Mouse (Mus musculus) MEL (cell line): Measurements from ENCODE around the gene Fcmr. TPM values are rescaled to one million over a fixed set of nuclear protein-coding genes. Genes with fewer than 3 reads are reported as not detected.

Source experiments
- DNase-seq: peaks from one replicate; pipeline ENCODE4 v3.0.0; 2011; ENCODE audit warnings: low read depth, low spot score
- H3K27ac ChIP-seq: 2 replicates; pipeline ENCODE4 v1.5.1; 2012; ENCODE audit warnings: low read depth, mild to moderate bottlenecking, control low read depth, low read length, moderate library complexity; ENCODE audit not compliant: control insufficient read depth
- H3K27me3 ChIP-seq, 2 experiments: fragments of 150-350 bp in 1 of 2; sonication (generic) in 1 of 2; 2 replicates each; pipeline ENCODE4 v1.6.1; 2012; ENCODE audit warnings: low read length in 2 of 2, mild to moderate bottlenecking in 2 of 2, improper control_type of control experiment in 1 of 2, moderate library complexity in 1 of 2; ENCODE audit not compliant: insufficient read depth in 2 of 2, control insufficient read depth in 1 of 2
- H3K36me3 ChIP-seq, 2 experiments: 2 replicates each; pipeline ENCODE4 v1.6.1; 2012 to 2014; ENCODE audit warnings: low read length in 2 of 2, improper control_type of control experiment in 1 of 2, inconsistent platforms in 1 of 2, mild to moderate bottlenecking in 1 of 2; ENCODE audit not compliant: insufficient read depth in 2 of 2, control insufficient read depth in 1 of 2
- H3K4me1 ChIP-seq, 2 experiments: fragments of 150-350 bp in 1 of 2; sonication (generic) in 1 of 2; 2 replicates each; pipeline ENCODE4 v1.6.1; 2012; ENCODE audit warnings: low read length in 2 of 2, improper control_type of control experiment in 1 of 2, mild to moderate bottlenecking in 1 of 2; ENCODE audit not compliant: insufficient read depth in 2 of 2, control insufficient read depth in 1 of 2
- H3K4me3 ChIP-seq, 2 experiments: fragments of 150-350 bp in 1 of 2; sonication (generic) in 1 of 2; 2 replicates each; pipeline ENCODE4 v1.5.1; 2012; ENCODE audit warnings: low read depth in 2 of 2, low read length in 2 of 2, mild to moderate bottlenecking in 2 of 2, moderate library complexity in 2 of 2, control low read depth in 1 of 2, improper control_type of control experiment in 1 of 2; ENCODE audit not compliant: control insufficient read depth in 1 of 2, insufficient read depth in 1 of 2
- H3K79me2 ChIP-seq: 2 replicates; pipeline ENCODE4 v1.6.1; 2012; ENCODE audit warnings: mild to moderate bottlenecking, low read length, moderate library complexity; ENCODE audit not compliant: control insufficient read depth, poor library complexity, insufficient read depth
- H3K9ac ChIP-seq: 2 replicates; pipeline ENCODE4 v1.6.1; 2012; ENCODE audit warnings: low read depth, mild to moderate bottlenecking, control low read depth, low read length, moderate library complexity; ENCODE audit not compliant: control insufficient read depth, poor library complexity, severe bottlenecking
- H3K9me3 ChIP-seq: fragments of 150-350 bp; sonication (generic); replicated peaks from 2 replicates; pipeline ENCODE4 v1.6.1; 2012; ENCODE audit warnings: mild to moderate bottlenecking, low read length, improper control_type of control experiment, moderate library complexity; ENCODE audit not compliant: insufficient read depth
- CHD1 ChIP-seq: IDR thresholded peaks from 2 replicates; pipeline ENCODE4 v1.6.1; 2012; ENCODE audit warnings: low read depth, mild to moderate bottlenecking, inconsistent platforms, low read length, improper control_type of control experiment
- CHD2 ChIP-seq: IDR thresholded peaks from 2 replicates; pipeline ENCODE4 v1.6.1; 2011; ENCODE audit warnings: low read length, improper control_type of control experiment
- CTCF ChIP-seq, 3 experiments: IDR thresholded peaks in 2 of 3; conservative IDR thresholded peaks in 1 of 3; 2 replicates each; pipeline ENCODE4 v1.5.1; 2011 to 2012; ENCODE audit warnings: low read length in 3 of 3, low read depth in 2 of 3, mild to moderate bottlenecking in 2 of 3, improper control_type of control experiment in 1 of 3, inconsistent platforms in 1 of 3, mixed read lengths in 1 of 3, moderate library complexity in 1 of 3; ENCODE audit not compliant: control insufficient read depth in 1 of 3, insufficient read depth in 1 of 3, poor library complexity in 1 of 3, severe bottlenecking in 1 of 3
- E2F4 ChIP-seq: IDR thresholded peaks from 2 replicates; pipeline ENCODE4 v1.6.1; 2011; ENCODE audit warnings: low read depth, low read length, improper control_type of control experiment, borderline replicate concordance
- EP300 ChIP-seq, 2 experiments: IDR thresholded peaks; 2 replicates each; pipeline ENCODE4 v1.6.1; 2011; ENCODE audit warnings: improper control_type of control experiment in 2 of 2, low read length in 2 of 2, low read depth in 1 of 2, mild to moderate bottlenecking in 1 of 2
- ETS1 ChIP-seq: IDR thresholded peaks from 2 replicates; pipeline ENCODE4 v1.6.1; 2012; ENCODE audit warnings: low read depth, mild to moderate bottlenecking, inconsistent platforms, low read length, improper control_type of control experiment, moderate library complexity
- GABPA ChIP-seq: IDR thresholded peaks from 2 replicates; pipeline ENCODE4 v1.6.1; 2012; ENCODE audit warnings: low read depth, mild to moderate bottlenecking, inconsistent platforms, low read length, improper control_type of control experiment, moderate library complexity
- GATA1 ChIP-seq: IDR thresholded peaks from 2 replicates; pipeline ENCODE4 v1.6.1; 2011; ENCODE audit warnings: low read depth, low read length, improper control_type of control experiment
- KAT2A ChIP-seq: conservative IDR thresholded peaks from 2 replicates; pipeline ENCODE4 v1.6.1; 2012; ENCODE audit warnings: low read depth, low read length, improper control_type of control experiment, inconsistent platforms
- MAFK ChIP-seq: IDR thresholded peaks from 2 replicates; pipeline ENCODE4 v1.6.1; 2011; ENCODE audit warnings: low read depth, mild to moderate bottlenecking, low read length, improper control_type of control experiment, borderline replicate concordance
- MAZ ChIP-seq: IDR thresholded peaks from 2 replicates; pipeline ENCODE4 v1.6.1; 2012; ENCODE audit warnings: low read depth, mild to moderate bottlenecking, inconsistent platforms, low read length, improper control_type of control experiment
- MXI1 ChIP-seq: IDR thresholded peaks from 2 replicates; pipeline ENCODE4 v1.6.1; 2011; ENCODE audit warnings: mild to moderate bottlenecking, low read depth, low read length, improper control_type of control experiment
- MYB ChIP-seq: IDR thresholded peaks from 2 replicates; pipeline ENCODE4 v1.6.1; 2011; ENCODE audit warnings: mild to moderate bottlenecking, low read depth, low read length, improper control_type of control experiment
- NELFE ChIP-seq: IDR thresholded peaks from 2 replicates; pipeline ENCODE4 v1.6.1; 2011; ENCODE audit warnings: low read depth, low read length, improper control_type of control experiment
- RCOR1 ChIP-seq: IDR thresholded peaks from 2 replicates; pipeline ENCODE4 v1.6.1; 2012; ENCODE audit warnings: low read depth, mild to moderate bottlenecking, inconsistent platforms, low read length, improper control_type of control experiment
- TAL1 ChIP-seq: IDR thresholded peaks from 2 replicates; pipeline ENCODE4 v1.6.1; 2012; ENCODE audit warnings: mild to moderate bottlenecking, inconsistent platforms, low read length, moderate library complexity, mixed read lengths
- TBP ChIP-seq: IDR thresholded peaks from 2 replicates; pipeline ENCODE4 v1.8.0; 2011; ENCODE audit warnings: low read depth, low read length, improper control_type of control experiment
- TCF12 ChIP-seq: IDR thresholded peaks from 2 replicates; pipeline ENCODE4 v1.6.1; 2014; ENCODE audit warnings: low read depth, mild to moderate bottlenecking, inconsistent platforms, low read length, improper control_type of control experiment, moderate library complexity
- UBTF ChIP-seq: IDR thresholded peaks from 2 replicates; pipeline ENCODE4 v1.6.1; 2012; ENCODE audit warnings: low read depth, mild to moderate bottlenecking, inconsistent platforms, low read length, improper control_type of control experiment, moderate library complexity, borderline replicate concordance; ENCODE audit not compliant: insufficient read depth
- ZC3H11A ChIP-seq: IDR thresholded peaks from 2 replicates; pipeline ENCODE4 v1.6.1; 2012; ENCODE audit warnings: low read depth, mild to moderate bottlenecking, inconsistent platforms, low read length, improper control_type of control experiment
- ZKSCAN1 ChIP-seq: IDR thresholded peaks from 2 replicates; pipeline ENCODE4 v1.6.1; 2012; ENCODE audit warnings: low read depth, mild to moderate bottlenecking, inconsistent platforms, low read length, improper control_type of control experiment, moderate library complexity
- polyA plus RNA-seq, 2 experiments: library from polyadenylated mRNA; stranded (reverse) in 1 of 2; unstranded in 1 of 2; fragments of >175 nt in 1 of 2; fragments of >200 nt in 1 of 2; gene quantifications; 2 replicates each; pipeline versions ENCODE4 v1.2.1 to v1.2.4; 2012; ENCODE audit warnings: low replicate concordance in 2 of 2, low read depth in 1 of 2; ENCODE audit not compliant: insufficient read length in 2 of 2, insufficient read depth in 1 of 2, missing spikeins in 1 of 2
- total RNA-seq: library from RNA; depleted of rRNA; stranded (reverse); fragments of 300-350 nt; gene quantifications from 2 replicates; pipeline ENCODE4 v1.2.3, GENCODE M21; 2012

The Fcmr gene
- total and polyA plus RNA-seq, 3 experiments = not detected

DNA sequence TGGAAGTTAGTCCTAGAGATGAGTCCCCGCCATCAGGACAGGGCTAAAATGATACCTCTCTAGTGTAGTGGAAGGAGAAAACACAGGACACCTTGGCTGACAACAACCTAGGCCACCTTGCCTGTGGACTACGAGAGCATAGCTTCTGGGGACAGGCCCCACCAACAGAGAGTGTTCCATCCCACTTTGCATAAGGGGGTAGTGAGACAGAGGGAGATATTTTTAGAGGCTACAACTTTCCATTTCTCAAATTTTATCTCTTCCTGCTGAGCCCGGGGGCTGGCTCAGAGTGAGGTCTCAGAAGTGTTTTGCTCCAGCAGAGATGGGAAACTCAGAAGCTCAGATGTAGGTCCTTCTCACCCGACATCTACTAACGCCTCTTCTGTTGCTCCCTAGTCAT lies 15.1 kb upstream of the Fcmr start:
- no peak overlapping the region for H3K9ac ChIP-seq
- no peak overlapping the region for H3K27ac ChIP-seq
- peaks cover 7 to 8% of the 10 kb centered on the region in 2 experiments for H3K27me3 ChIP-seq
- no peak overlapping the region for H3K4me3 ChIP-seq
- no peak for DNase-seq
- no peaks in the 10 kb centered on the region for H3K4me1 ChIP-seq
- H3K36me3 ChIP-seq = no peaks in the 10 kb centered on the region
- no peaks in the 10 kb centered on the region for H3K9me3 ChIP-seq
- H3K79me2 ChIP-seq = no peaks in the 10 kb centered on the region
- TF ChIP-seq CTCF (IDR thresholded peaks at IDR 0.05 in 2 of 3, conservative IDR thresholded peaks at IDR 0.05 in 1 of 3; ENCODE audit: control insufficient read depth in 1 of 3, insufficient read depth in 1 of 3, low read depth in 2 of 3, low read length in 3 of 3, poor library complexity in 1 of 3, severe bottlenecking in 1 of 3) (no peak), TCF12 (no peak), E2F4 (no peak)

GRCm38 (mm10) chr1:130854819-130855218 lies 10.7 kb upstream of the Fcmr start:
- Histone ChIP-seq H3K4me3 (no peak overlapping the region), H3K79me2 (no peaks in the 10 kb centered on the region), H3K9ac (no peak overlapping the region), H3K27me3 (peaks cover 12 to 15% of the 10 kb centered on the region in 2 experiments), H3K27ac (no peak overlapping the region), H3K36me3 (no peaks in the 10 kb centered on the region), H3K4me1 (no peaks in the 10 kb centered on the region), H3K9me3 (no peaks in the 10 kb centered on the region)
- TF ChIP-seq CHD2 (no peak), ETS1 (no peak), GATA1 (no peak), CTCF (IDR thresholded peaks at IDR 0.05 in 2 of 3, conservative IDR thresholded peaks at IDR 0.05 in 1 of 3; ENCODE audit: control insufficient read depth in 1 of 3, insufficient read depth in 1 of 3, low read depth in 2 of 3, low read length in 3 of 3, poor library complexity in 1 of 3, severe bottlenecking in 1 of 3) (no peak), UBTF (no peak), NELFE (no peak), TBP (no peak), TAL1 (no peak), MXI1 (no peak)
- no peak for DNase-seq

GRCm38 (mm10) chr1:130855723-130856122 lies 9.7 kb upstream of the Fcmr start:
- Histone ChIP-seq H3K27me3 (peaks cover 11 to 13% of the 10 kb centered on the region in 2 experiments), H3K36me3 (no peaks in the 10 kb centered on the region), H3K9me3 (no peaks in the 10 kb centered on the region), H3K9ac (no peak overlapping the region), H3K79me2 (no peaks in the 10 kb centered on the region), H3K4me1 (no peaks in the 10 kb centered on the region), H3K4me3 (no peak overlapping the region), H3K27ac (no peak overlapping the region)
- DNase-seq = no peak
- TF ChIP-seq UBTF = no peak
- no peak for TF ChIP-seq RCOR1
- no peak for TF ChIP-seq MAFK
- no peak for TF ChIP-seq ETS1
- TF ChIP-seq MYB = no peak
- TF ChIP-seq EP300 (IDR thresholded peaks at IDR 0.05; ENCODE audit: low read depth in 1 of 2, low read length in 2 of 2) = no peak
- no peak for TF ChIP-seq ZC3H11A
- no peak for TF ChIP-seq MAZ
- no peak for TF ChIP-seq GABPA
- TF ChIP-seq KAT2A = no peak
- TF ChIP-seq ZKSCAN1 = no peak
- no peak for TF ChIP-seq CHD1
- no peak for TF ChIP-seq E2F4
